Mouse (Mus musculus): ENCODE results near the gene Gm20671. TPM values are rescaled to one million over a fixed set of nuclear protein-coding genes. Genes with fewer than 3 reads are reported as not detected.

Gm20671 gene
- 7.8 and 11.4 TPM in 2 replicates for polyA plus RNA-seq (2012; rRNA removed; ENCODE audit: low replicate concordance)

DNA sequence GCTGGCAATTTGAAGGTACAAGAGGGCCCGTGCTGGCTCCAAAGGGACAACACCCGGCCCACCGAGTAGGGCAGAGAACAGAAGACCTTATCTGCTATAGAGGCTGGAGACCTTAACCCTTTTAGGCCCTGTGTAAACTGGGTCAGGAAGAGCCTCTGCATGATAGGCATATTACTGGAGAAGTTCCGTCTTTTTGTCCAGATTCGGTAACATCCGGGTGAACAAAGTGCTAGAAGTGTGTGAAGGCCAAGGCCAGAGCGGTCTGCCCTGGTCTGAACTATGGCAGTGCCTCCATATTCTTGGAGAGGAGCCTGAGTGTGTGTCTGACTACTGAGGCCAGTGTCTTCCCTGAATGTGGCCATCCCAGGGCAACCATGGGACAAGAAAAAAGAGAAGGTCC, at the start of gene Gm20671:
Gene Gm20671 (minus strand): TSS at position 101 of the 400 bp plus-strand sequence.

DNA sequence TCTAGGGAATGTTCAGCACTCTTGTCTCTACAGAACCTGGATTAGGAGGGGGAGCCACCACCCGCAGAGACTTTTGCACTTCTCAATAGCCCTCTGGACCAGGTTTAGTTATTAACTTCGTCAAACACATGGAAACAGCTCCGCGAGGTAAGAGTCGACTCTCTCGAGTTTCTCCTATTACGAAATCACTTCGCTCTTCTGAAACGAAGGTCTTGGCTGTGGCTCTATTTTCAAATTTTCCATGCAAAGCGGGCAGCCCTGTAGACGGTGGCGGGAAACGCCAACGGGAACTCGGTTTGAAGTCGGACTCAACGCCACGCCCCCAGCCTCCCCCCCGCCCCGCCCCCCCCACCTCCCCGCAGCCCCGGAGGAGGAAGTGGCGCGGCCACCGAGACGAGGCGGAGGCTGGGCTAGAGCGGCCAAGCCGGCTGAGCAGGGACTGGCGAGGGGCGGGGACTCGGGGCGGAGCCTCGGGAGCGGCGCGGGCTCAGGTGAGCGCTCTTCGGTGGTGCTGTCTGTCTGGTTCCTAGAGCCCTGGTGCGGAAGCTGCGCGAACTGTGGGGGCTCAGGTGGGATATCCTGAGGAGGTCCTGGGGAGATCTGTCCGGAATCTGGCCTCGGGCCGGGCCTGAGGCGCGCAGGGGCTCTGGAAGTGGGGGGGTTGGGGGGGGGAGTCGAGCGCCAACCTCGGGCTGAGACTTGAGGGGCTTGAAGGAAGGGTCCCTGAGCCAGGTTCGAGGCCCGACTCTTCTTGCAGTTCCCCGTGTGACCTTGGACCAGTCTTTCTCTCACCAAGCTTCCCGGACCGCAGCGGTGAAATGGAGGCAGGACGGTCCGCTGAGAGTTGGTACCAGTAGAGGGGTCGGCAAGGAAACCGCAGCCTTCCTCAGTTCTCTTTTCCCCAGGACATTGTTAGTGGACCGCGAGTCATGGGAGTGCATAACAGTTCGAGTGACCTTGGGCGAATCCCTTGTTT, 36.6 kb upstream of the Gm20671 start, which contains the start of gene Depdc5:
Gene Depdc5 (plus strand): TSS at position 449 of the 976 bp plus-strand sequence.

DNA sequence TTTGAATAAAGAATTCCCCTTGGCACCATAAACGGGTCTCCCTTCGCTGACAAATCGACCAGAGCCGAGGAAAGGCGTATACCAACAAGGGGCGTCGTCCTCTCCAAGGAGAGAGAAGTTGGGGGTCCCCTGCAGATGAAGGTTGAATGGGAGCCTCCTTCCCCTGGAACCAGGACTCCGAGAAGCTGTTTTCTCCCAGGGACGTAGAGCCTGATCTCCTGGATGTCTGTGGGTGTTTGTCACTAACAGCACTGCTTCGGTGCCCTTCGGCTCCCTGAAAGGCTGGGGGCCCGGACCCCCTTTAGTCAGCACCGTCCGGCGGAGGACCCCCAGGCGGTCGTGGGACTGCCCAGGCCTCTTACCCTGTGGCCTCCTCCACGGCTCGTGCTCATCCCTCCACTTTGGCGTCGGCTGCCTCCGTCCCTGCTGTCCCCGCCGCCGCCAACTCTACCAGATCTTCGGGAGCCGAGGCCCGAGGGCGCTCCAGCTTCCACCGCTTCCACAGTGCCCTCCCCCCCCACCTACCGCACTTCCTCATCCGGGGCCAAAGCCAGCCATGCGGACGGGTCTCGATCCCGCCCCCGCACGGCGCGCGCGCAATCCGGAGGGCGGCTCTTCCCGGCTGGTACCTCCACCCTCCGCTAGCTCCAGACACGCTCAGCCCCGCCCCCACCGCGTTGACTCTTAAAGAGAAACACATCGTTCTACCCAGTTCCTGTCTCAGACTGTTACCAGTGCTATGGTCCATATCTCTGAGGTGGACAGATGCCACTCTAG, 27.0 kb upstream of the Gm20671 start, which contains the start of gene Prr14l:
Gene Prr14l (minus strand): TSS at position 526 of the 777 bp plus-strand sequence.

DNA sequence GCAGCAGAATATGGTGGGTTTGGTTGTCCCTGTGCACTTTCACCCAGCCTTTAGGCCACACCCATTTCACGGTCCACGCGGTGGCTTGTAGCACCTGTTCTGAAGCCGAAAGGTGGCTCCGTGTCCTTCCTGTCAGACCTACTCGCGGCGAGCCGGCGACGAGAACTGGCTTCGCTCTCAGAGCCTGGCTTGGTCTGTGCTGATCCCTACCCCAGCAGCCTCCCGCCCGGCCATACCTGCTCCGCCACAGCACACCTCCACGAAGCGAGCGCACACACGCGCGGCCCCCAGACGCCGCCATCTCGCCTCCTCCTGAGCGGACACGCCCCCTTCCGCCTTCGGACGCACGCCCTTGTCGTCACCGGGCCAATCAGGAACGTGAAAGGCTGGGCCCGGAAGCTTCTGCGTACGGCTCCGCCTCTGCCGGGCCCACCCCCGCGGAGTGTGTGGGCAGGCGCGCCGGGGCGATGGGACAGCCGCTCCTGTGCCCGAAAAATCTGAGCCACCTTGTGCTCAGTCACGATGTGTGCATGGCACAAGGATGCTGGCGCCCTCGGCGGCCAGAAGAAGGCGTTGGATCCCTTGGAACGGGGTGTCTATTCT, 41.5 kb downstream of the Gm20671 start, which contains the start of gene Pisd:
Gene Pisd (minus strand): TSS at position 334 of the 603 bp plus-strand sequence.

Other genes starting within 250 kb of the Gm20671 start
- gene Yes1, start 215.9 kb downstream of the Gm20671 start, polyA plus RNA-seq (2012; rRNA removed; ENCODE audit: low replicate concordance), result 3.0 and 4.4 TPM in 2 replicates
- gene Pisd, start 41.5 kb downstream of the Gm20671 start, polyA plus RNA-seq (2012; rRNA removed; ENCODE audit: low replicate concordance), result 123 and 130 TPM in 2 replicates
- 2.2 and 2.5 TPM in 2 replicates for gene Prr14l, start 27.1 kb upstream of the Gm20671 start, polyA plus RNA-seq (2012; rRNA removed; ENCODE audit: low replicate concordance)
- 3.5 and 5.4 TPM in 2 replicates for gene Depdc5, start 36.6 kb upstream of the Gm20671 start, polyA plus RNA-seq (2012; rRNA removed; ENCODE audit: low replicate concordance)
- 76.2 and 116 TPM in 2 replicates for gene Ywhah, start 191.7 kb upstream of the Gm20671 start, polyA plus RNA-seq (2012; rRNA removed; ENCODE audit: low replicate concordance)

All from duodenum, adult 2 months (tissue).